Mouse (Mus musculus): ENCODE results near the gene Ckb. TPM values are rescaled to one million over a fixed set of nuclear protein-coding genes. Genes with fewer than 3 reads are reported as not detected.

Ckb gene
- total RNA-seq, 2 experiments from 2014 or later = 1,245 to 1,280 TPM

DNA sequence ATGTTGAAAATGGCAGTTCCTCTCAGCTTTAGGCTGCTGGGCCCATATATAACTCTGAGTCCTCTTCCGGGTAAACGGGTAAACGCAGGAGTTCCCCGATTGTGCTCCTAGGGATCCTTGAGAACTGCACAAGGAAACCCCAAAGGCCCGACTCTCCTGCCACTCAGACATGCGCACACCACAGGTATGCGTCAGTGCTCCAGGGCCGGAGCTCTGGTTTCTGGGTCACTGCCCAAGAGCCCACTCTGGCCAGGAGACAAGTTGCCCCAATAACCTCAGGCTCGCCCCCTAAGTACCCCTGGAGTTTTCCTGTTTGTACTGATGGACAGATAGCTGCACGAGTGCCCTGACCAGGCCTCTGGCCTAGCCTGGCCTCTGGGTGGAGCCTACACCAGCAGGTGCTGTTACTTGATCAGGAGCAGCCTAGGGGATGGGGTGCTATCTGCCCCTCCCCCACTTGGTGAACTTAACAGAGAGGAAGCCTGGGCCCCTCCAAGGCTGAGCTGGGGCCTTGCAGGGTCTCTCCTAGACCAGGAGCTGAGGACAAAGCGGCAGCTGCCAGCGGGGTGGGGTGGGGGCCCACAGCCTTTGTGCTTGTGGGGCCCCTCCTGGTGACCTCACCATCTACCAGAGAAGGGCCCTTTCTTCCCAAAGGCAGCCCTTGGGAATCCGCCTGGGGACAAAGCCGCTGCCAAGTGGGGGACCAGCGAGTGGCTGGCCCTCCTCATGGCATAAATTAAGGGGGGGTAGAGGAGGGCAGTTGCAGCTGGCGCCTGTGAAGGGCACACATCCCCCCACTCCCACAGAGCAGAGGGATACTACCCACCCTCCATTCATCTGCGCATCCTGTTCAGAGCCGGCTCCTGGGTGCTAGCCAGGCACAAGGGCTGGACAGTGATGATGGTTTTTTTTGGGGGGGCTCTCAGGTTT, 21.5 kb upstream of the Ckb start:
- peak; percentile 80 to 87 for DNase-seq (ENCODE audit: low spot score in 2 of 2)

DNA sequence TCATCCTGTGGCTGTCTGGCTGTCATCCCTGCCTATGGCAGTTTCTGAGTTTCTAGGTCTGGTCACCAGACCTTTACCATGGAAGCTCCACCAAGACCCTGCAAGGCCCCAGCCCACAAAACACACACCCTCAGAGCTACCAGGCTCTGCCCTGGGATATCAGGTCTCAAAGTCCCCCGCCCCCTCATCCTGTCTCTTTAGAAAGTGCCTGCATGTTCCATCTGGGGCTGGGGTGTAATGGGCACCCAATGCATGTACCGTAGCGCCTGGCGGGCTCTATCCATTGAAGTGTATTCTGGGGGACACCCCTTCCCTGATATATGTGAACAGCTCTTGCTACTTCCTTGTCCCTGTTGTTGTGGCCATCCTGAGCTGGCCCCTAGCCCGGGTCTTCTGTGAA, 20.8 kb upstream of the Ckb start:
- DNase-seq (ENCODE audit: low spot score in 2 of 2) = no peak

DNA sequence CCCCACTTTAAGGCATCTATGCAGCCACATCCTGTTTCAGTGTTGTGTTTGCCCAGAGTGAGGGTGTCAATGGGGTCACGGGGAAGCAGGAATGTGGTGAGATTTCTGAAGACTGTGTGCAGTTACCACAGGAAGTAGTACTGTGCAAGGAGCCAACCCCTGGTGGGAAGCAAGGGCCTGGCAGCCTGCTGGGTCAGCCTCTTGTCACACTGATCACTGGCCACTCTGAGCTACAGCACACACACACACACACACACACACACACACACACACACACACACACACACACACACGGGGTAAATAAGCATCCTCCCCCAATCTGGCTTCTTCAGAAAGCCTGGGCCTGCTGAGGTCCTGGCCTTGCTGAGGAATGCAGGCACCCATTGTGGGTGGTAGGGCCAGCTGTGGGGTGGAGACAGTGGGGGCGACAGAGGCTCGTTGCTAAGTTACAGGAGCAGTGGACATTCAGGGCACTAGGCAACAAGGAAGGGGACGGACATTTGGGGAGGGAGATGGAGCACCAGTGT, 19.3 kb upstream of the Ckb start:
- peak in 1 of 2 experiments; percentile 64 for DNase-seq (ENCODE audit: low spot score in 2 of 2)

DNA sequence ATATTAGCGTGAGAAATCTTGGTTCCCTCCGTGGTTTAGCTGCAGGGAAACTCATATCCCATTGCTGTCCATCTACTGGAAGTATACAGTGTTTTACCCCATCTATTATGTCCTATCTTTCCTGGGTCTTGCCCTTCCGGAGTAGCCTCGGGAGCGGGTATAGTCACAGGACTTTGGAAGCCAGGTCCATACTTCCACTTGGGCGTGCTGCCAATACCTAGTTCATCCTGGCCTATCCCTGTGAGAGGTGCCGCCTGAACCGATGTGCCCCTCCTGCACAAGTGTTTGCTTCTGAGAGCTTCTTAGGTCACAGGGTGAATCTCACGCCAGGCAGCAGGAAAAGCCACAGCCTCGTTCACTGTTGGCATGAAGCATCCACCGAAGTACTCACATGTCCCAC, 17.3 kb upstream of the Ckb start:
- no peak for DNase-seq (ENCODE audit: low spot score in 2 of 2)

DNA sequence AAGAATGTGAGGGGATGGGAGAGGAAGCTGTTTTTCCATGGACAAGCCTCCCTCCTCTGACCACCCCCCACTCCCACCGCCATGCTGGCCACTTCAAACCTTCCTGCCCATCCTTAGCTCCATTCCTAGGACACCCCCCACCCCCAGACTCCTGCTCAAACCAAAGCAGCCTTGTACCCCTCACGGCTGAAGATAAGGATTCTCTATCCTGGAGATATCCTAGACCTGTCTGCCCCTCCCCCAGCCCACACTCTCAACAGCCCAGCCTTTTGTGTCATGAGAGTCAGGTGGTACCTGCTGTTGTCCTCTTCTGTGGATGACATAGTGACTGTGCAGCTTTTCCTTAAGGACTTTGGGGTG, 15.9 kb upstream of the Ckb start:
- no peak for DNase-seq (ENCODE audit: low spot score in 2 of 2)

DNA sequence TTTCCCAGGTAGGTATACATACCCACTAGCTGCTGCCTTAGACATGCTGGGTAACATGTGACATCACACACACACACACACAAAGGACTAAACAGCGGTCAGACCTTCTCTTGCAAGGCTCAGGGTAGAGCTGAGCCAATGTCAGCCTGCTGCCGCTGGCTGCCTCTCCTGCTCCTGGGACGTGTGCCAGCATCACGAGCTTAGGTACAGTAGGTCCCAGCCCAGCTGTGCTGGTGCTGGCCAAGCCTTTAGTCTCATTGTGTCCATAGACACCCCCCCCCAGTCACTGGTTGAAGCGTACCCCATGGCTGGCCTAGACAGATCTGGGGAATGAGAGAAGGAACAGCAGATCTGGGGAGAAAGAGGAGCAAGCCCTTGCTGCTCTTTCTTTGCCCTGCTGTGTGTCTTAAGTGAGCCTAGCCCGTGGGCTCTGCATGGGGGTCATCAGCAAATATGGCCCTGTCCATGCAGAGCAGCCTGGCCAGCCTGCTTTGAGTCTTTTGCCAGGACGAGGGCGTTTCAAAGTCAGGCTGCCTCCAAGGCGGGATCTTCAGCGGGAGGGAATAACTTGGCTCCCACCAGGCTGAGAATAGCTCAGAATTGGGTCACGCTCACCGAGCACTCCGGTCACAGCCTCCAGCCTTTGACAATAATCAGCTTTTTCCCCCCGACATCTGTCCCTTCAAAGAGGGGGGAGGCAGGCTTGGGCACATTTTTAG, 15.4 kb upstream of the Ckb start:
- peak in 1 of 2 experiments; percentile 77 for DNase-seq (ENCODE audit: low spot score in 2 of 2)

DNA sequence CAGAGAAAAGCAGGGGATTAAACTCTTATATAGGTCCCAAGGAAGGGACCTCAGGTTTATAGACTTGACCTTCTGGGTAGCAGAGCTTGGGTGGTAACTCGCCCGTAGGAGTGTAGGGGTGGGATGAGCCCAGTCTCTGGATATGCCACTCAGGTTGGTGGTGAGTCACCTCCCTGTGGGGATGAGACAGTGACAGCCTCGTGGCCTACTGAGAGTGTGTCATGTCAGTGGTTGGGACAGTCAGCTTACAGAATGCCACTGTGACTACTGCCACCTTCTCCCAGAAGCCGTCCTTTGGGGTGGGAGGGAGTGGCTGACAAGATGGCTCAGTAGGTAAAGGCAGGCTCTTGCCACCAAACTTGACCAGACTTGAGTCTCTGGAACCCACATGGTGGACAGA, 14.3 kb upstream of the Ckb start:
- DNase-seq (ENCODE audit: low spot score in 2 of 2) = no peak

DNA sequence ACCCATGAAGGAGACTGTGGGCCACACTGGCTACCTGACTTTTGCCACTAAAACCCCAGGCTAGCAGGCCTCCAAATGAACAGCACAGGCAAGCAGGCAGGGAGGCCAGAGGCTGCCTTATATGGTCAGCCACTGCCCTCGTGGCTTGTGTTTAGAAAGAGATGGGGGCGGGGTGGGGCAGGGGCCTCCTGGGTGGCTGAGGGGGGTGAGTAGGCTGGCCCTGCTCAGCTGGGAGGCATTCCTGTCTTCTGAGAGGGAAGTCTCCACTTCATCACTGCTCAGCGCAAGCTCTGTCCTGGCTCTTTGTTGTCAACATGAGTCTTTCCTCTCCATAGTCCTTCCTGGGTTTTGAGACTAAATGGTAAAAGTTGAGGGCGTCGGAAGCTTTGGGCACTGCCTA, 10.7 kb upstream of the Ckb start:
- DNase-seq (ENCODE audit: low spot score in 2 of 2) = no peak

DNA sequence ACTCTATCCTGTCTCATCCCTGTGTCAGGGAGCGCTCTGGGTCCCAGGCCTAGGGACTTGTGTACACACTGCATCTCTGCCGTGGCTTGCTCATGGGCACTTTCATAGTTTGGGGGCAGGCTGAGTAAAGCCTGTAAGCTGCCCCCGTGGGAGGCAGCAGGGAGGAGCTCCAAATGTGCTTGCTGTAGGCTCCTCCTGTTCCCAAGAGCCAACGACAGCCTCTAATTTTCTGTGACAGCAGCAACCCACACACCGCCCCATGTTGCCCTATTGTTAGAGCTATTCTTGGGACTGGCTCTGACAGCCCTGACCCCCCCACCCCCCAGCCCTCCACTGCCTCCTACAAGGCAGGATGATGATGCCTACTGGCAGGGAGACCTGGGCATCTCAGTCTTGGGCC, 9.9 kb upstream of the Ckb start:
- DNase-seq (ENCODE audit: low spot score in 2 of 2) = no peak

DNA sequence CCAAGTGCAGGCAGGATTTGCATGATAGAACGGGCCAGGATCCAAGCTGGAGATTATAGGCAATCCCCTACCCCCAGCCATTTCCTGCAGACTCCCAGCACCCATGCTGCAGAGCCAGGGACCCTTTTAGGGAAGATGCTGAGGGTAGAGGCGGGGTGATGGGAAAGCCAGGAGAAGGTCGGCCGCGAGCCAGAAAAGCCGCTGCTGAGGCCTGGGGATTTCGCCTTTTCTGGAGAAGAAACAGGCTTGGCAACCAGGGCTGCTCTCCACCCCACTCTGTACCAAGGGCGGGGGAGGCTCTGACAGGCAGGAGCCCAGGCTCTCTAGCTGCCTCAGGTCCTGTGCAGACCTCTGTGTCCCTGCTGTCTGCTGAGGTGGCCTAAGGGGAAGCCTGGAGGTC, 9.2 kb upstream of the Ckb start:
- no peak for DNase-seq (ENCODE audit: low spot score in 2 of 2)

DNA sequence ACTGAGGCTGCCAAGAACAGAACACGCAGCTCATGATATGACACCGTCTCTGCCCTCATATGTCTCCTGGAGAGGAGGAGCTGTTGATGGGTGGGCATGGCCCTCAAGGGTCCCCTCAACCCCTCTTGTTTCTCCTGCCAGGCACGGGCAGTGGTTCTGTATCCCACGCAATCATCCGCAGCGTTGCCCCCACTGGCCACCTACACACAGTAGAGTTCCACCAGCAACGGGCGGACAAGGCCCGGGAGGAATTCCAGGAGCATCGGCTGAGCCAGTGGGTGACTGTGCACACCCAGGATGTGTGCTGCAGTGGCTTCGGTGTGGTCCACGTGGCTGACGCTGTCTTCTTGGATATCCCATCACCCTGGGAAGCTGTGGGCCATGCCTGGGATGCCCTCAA, 8.5 kb upstream of the Ckb start:
- DNase-seq (ENCODE audit: low spot score in 2 of 2) = no peak

DNA sequence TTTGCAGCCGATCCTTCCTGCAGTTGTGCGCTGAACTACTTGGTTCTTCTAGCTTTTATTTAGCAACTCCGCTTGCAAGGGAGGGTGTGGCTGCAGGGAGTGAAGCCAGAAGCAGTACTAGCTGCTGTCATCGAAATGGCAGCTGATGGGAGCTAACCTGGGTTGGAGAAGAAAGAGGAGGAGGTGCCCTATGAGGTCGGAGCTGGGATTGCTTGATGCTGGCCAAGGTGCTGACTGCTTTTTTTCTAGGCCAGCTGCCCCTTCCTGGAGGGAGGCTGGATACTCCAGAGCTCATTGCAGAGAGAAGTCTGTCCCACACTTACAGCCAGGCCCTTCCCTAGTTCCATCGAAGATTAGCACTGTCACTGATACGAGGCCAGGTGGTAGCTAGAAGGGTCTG, 6.9 kb upstream of the Ckb start:
- no peak for DNase-seq (ENCODE audit: low spot score in 2 of 2)

DNA sequence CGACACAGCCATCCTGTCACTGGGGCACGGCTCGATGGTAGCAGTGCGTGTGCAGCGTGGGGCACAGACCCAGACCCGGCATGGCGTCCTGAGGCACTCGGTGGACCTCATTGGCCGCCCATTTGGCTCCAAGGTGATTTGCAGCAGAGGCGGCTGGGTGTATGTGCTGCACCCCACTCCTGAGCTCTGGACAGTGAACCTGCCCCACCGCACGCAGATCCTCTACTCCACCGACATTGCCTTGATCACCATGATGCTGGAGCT, 6.5 kb upstream of the Ckb start:
- no peak for DNase-seq (ENCODE audit: low spot score in 2 of 2)

DNA sequence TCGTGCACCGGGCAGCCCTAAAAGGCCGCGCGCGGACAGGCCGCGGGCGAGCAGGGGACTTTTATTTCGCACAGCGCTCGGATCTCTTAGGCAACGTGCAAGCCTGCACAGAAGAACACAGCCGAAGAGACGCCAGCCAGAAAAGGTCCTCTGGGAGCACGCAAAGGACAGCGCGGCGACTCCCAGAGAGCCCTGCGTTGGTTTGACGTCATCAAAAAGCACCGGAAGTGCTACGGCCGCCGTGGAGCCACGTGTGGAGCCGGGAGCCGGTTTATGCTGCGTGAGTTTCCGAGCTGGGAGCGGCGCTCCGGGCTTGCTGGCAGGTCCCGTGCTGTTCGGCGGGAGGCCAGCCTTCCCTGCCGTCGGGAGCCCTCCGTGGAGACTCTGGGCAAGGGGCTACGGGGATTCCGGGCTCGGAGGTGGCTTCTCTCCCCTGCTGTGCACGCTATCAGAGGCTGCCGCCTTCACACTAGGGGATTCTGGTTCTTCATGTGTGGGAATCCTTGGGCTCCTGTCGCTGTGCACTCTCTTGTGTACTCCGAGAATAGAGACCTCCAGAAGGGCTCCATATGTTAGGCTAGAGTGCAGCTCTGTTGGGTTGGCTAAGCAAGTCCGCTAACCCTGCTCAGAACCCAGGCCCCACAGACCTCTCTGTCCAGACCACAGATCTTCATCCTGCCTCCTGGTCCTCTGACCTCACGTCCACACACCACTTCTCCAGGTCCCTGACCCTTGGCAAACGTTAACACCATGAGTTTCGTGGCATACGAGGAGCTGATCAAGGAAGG, 5.9 kb upstream of the Ckb start, which contains the start of gene Trmt61a:
Trmt61a (plus strand) TSS at position 224 of the 788 bp plus-strand sequence.
- DNase-seq (ENCODE audit: low spot score in 2 of 2) = peak; percentile 88 to 93

DNA sequence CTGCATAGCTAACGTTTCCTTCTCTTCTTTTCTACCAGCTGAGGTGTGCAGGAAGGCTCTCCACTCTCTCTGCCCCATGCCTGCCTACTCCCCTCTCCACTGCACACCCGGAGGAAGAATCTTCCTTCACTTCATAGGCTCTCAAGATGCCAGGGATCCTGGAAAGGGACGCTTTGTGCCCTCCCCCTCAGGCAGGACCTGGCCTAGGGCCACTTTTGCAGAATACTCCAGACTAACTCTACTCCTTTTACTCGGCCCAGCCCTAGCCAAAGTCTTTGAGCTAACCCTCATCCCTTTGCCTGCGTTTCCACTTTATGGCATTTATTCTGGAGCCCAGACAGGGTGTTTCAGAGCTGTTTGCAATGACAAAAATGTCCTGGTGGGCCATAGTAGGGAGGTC, 5.3 kb upstream of the Ckb start:
- no peak for DNase-seq (ENCODE audit: low spot score in 2 of 2)

DNA sequence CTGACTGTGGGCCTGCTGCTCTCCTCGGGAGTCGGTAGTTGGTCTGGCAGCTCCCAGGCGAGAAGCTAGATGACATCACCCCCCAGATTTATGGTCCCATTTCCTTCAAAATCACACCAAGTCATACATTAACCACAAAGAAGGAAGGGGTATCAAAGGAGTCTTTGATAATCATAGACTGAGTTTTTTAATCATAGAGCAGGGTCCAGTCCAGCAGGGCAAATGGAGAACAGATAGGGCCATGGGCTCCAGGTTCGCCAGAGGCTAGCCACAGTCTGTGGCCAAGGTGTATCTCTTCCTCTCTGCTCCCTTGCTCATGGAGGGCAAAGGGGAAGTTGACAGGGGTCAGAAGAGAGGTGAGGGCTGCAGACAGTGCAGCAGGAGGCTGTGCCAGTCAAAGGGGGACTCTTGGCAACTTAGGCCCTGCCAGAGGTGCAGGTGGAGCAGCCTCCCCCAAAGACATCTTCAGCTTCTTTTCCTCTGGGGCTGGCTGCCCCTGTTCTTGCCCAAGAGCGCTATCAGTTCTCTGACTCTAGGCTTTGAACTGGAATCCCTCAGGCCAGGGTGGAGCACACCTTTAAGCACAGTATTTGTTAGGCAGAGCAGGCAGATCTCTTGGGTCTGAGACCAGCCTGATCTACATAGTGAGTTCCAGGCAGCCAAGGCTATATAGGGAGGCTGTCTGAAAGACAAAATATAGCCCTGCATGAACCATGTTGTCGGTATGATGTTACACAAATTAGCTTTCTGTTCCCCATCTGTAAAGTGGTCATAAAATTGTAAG, 3.9 kb upstream of the Ckb start:
- DNase-seq (ENCODE audit: low spot score in 2 of 2) = no peak

DNA sequence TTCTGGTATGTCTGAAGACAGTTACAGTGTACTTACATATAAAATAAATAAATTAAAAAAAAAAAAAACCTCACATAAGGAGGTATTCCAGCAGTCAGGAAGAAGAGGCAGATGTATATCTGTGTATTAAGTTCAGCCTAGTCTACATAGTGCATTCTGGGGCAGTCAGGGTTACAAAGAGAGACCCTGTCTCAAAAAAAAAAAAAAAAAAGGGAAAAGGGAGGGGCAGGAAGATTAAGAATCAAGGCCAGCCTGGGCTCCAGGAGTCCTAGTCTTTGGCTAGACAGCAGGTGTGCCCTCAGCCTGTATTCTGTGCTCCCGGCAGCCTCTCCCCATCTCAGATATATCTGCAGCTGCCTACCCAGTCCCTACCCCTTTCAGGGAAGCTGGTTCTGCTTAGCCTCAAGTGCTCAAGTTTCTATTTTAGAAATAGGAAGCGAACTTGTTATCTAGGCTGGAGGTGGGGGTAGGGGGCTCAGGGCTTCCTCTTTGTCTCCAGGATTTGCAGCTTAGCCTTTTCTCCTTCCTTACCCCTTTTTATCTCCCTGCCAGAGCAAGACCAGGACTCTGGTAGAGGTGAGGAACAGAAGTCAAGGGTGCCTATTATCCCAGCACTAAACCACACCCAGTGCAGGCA, 2.8 kb upstream of the Ckb start:
- DNase-seq (ENCODE audit: low spot score in 2 of 2) = no peak

DNA sequence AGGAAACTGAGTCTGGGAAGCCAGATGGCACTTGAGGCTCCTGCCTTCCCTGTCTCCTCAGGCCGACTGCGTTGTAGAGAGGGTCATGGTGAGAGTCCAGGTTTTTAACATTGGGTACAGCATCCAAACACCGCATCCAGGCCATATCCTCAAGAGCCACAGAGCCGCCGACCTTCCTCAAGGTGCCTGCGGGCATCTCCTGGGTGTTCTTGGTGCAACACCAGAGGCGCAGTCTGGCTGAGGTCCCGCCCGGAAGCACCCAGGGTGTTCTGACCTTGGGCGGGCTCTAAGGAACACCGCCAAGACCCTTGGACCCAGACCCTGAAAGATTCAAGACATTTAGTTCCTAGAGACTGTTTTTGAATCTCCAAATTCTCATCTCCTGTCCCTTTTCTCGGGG, 443 bp upstream of the Ckb start:
- no peak for DNase-seq (ENCODE audit: low spot score in 2 of 2)

DNA sequence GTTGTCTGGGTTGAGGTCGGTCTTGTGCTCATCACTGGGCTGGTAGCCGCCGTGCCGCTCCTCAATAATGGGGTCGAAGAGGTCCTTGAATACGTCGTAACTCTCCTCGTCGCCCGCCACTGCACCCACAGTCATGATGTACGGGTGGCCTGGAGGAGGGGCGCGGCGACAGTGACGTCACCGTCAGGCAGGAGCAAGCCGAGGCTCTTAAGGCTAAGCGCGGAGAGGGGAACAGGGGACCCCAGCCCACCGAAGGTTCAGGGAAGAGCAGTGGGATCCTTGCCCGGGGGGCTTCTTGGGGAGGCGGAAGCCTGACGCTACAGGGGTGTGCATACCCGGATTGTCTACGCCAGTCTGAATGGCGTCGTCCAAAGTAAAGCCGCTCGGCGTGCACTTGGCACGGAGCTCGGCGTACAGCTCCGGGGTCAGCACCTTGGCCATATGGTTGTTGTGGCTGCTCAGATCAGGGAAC, 671 bp downstream of the Ckb start:
- DNase-seq (ENCODE audit: low spot score in 2 of 2) = peak; percentile 78 to 83

DNA sequence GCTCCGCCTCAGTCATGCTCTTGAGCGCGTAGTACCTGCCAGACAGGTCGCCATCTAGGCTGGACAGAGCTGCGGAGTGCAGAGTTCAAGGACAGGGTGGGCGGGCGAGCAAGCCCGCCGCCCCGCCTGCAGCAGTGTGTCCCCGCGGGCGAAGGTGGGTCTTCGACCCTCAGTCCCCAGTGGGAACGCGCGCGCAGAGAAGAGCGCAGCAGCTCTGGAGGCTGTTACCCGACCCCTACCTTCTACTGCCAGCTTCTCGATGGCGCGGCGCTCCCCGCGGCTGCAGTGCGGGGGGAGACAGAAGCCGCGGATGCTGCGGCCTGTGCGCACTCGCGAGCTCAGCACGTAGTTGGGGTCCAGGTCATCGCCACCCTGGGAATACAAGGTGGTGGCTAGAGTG, 1.2 kb downstream of the Ckb start:
- DNase-seq (ENCODE audit: low spot score in 2 of 2) = peak in 1 of 2 experiments; percentile 45

All from layer of hippocampus, postnatal 14 days (tissue).